Mouse (Mus musculus) urinary bladder, adult 18-20 months (tissue): ENCODE results near the gene Ltbp1.

Experiments used
- DNase-seq, 2 experiments: peaks; one replicate each; pipeline ENCODE4 v3.0.0; 2022; ENCODE audit warnings: low spot score in 2 of 2, mixed read lengths in 2 of 2

Ltbp1 gene

DNA sequence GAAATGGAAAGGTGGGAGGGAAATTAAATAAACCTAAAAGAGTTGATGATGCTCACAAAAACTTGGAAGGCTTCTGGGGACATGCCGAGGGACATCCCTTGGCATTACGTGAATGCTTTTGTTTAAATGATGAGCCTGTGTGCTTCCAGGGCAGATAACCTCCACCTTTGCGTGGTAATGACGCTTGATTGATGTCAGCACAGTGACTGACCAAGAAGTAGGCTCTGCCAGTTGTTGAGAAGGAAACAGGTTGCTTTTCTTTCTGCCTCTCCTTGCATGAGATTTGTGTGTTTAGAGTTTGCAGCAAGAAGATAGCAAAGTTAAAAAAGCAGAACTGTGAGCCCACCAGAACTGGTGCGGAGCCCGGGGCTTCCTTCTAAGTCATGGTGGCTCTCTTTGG lies 431.5 kb downstream of the Ltbp1 start:
- DNase-seq: no peak

DNA sequence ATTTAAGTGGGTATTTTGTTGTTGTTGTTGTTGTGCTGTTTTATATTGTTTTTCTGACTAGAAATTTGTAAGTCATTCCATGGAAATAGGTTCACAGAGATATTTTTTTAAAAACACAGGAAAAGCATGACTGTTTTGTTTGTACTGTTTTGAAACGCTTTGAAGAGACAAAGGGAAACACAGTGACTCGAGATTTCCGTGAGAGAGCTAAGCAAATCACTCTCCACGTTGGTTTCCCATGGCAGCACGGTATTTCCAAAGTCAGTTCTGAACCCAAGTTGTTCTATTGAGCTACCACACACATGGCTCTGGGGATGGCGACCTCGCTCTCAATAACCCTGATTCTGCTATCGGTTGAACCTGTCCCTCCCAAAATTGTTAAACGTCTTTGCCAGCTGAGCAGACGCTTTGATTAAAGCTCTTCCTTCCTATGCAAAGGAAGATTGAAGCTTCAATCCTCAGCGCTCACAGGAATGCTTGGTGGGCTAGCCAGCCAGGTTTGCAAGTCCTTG lies 431.9 kb downstream of the Ltbp1 start:
- DNase-seq: no peak

DNA sequence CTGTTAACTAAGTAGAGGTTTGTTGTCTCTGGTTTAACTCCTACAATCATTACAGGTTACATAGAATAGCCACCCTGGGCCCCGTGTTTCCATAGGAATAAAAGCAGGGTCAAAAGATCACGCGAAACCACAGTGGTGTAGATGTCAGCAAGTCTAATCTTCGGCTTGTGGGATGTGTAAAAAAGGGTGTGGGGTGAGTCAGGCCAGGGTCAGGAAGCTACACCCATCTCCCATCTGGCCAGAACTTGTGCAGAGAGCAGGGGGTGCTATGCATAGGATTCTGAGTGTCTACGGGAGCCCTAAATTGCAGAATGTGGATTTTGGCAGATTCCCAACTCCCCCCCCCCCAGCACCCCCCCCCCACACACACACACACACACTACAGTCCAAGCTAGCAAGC lies 432.8 kb downstream of the Ltbp1 start:
- no peak for DNase-seq

DNA sequence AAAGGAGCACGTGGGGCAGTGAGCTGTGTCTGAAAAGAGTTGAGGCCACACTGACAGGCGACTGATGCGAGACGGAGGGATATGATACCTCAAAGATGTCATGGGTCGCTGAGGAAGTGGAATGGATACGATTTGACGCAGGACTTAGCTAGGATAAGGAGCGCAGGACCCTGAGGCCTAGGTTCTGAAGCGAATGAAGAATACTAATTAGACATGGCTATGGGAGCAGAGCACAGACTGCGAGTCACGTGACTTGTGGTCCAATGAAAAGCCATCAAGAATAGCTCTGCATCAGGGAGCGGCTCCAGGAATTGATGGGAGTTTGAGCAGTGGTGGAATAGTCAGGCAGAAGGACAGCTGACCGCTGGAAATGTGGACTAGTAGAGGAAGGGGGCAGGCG lies 433.7 kb downstream of the Ltbp1 start:
- no peak for DNase-seq

DNA sequence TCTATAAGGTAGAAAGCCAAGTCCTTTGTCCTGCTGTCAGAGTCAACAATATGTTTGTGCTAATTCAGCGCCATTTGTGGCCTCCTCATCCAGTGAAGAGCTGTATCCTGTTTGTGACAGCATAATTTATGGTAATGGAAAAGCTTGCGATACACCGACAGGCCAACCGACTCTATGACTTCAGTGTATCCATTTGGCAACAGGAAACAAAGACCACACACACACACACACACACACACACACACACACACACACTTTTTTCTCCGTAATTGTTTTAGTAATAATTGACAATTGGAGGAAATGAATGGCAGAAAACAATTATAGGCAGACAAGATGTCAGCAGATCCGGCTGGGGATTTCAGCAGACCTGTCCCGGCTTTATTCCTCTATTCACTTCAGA lies 435.3 kb downstream of the Ltbp1 start:
- no peak for DNase-seq

DNA sequence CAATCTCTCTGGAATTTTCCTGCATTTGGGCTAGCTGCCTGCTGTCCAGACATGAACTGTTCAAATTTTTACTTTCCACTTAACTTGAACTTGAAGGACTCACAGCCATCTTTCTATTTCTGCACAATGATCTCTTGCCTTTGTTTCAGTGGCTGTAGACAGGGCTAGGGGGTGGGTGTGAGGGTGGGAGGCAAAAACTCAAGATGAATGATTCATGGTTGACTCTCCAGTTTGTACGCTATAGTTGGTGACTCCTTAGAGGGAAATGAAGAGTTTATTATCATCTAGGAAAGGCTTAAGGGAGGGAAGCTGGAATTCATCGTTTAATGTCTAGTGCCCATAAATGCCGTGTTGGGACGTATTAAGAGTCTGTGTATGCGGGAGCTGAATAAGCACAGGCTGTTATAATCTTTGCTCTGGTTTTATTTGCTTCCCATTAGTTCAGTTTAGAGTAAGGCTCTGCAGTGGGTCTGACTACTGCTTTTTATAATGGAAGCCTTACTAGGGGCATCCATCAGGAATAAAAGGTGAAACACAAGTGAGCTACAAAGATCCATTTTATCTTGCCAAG lies 436.0 kb downstream of the Ltbp1 start:
- no peak for DNase-seq
